In the genomic region with DNA sequence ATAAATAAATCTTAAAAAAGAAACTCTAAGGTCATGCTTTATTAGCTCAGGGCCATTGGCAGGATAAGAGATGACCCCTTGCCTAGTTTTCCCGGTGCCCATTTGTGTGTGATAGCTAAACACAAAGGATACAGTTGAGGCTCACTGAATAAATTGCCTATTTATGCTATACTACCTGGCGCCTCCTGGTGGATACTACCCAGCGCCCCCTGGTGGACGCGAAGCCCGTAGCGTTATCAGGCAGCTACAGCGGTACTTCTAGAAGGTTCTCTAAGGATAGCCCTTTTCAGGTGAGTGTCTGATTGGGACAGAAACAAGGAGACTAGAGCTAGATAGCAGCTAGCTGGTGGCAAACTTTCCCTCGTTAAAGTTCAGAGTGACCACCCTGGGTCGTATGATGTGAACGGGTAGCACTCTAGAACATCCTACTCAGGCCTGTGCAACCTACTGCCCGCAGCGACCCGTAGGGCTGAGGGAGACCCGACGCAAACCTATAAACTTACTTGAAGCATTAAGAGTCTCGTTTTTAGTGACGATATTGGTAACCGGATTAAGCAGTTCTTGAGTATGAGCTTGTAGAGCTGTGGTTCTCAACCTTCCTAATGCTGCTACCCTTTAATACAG, we compare ENCODE assay signal across 8 mouse cellular contexts. TPM values are rescaled to one million over a fixed set of nuclear protein-coding genes. Genes with fewer than 3 reads are reported as not detected.
DNase-seq lines count a peak whose midpoint lies in the region; ATAC-seq lines count a peak whose summit lies in the region.

No protein-coding gene starts in this region.

- peak; percentile 92 for ATAC-seq in common myeloid progenitor, adult 5-6 weeks (replicated peaks; ENCODE audit: low read depth, poor library complexity, severe bottlenecking)

- DNase-seq in cerebellum, adult 9-11 months = peak; percentile 7
- no peak for DNase-seq in cerebellum, adult 8-10 months
- peak; percentile 35 for DNase-seq in right cerebral cortex, postnatal 14 days
- no peak for DNase-seq in right cerebral cortex, adult 2 months (ENCODE audit: low spot score in 2 of 2)
- DNase-seq in kidney, postnatal 25 days = peak; percentile 56 to 67
- peak; percentile 30 for DNase-seq in mesoderm, embryonic 11.5 days (ENCODE audit: low read depth, low spot score)
- peak; percentile 69 for DNase-seq in thymus, postnatal 25 days

RNA-seq across cellular contexts. Expression of gene Dnmt3c, which starts 1.9 kb away (rescaled TPM):
- not detected in 2 replicates for total RNA-seq in common myeloid progenitor, adult 5-6 weeks (2017)

RNA-seq across cellular contexts. Expression of gene Dnmt3b, which starts 45.3 kb away (rescaled TPM):
- total RNA-seq in common myeloid progenitor, adult 5-6 weeks (2017) = 28.5 and 29.9 TPM in 2 replicates

RNA-seq across cellular contexts. Expression of gene Mapre1, which starts 46.5 kb away (rescaled TPM):
- total RNA-seq in common myeloid progenitor, adult 5-6 weeks (2017) = 190 and 224 TPM in 2 replicates

Comparison
In these comparisons a context has a peak if more than half of its experiments do, and no peak if none do; other contexts are left out.
1. DNase-seq: peak in cerebellum, adult 9-11 months (single experiment), right cerebral cortex, postnatal 14 days (single experiment), kidney, postnatal 25 days (2 of 2), mesoderm, embryonic 11.5 days (single experiment) and thymus, postnatal 25 days (single experiment); none in cerebellum, adult 8-10 months (single experiment) and right cerebral cortex, adult 2 months (0 of 2).